Mouse (Mus musculus) adrenal gland, postnatal 14 days (tissue): ENCODE data around the gene Trip4. TPM values are rescaled to one million over a fixed set of nuclear protein-coding genes. Genes with fewer than 3 reads are reported as not detected.

ENCODE experiments used
- DNase-seq: peaks from one replicate; pipeline ENCODE4 v3.0.0; 2021; ENCODE audit warnings: mixed read lengths
- total RNA-seq: library from RNA; stranded (reverse); gene quantifications from 2 replicates; pipeline ENCODE4 v1.2.3, GENCODE M21; 2021

Gene Trip4
- total RNA-seq, 1 experiment from 2014 or later = 28.1 TPM

GRCm38 (mm10) chr9:65834628-65835354 lies 73.8 kb downstream of the Trip4 start:
- no peak for DNase-seq

GRCm38 (mm10) chr9:65833640-65834039 lies 75.0 kb downstream of the Trip4 start:
- no peak for DNase-seq

- no peak for DNase-seq
Measured at GRCm38 (mm10) chr9:65833230-65833629, 75.4 kb downstream of the Trip4 start.

GRCm38 (mm10) chr9:65832041-65832440 lies 76.6 kb downstream of the Trip4 start:
- no peak for DNase-seq

GRCm38 (mm10) chr9:65831164-65831563 lies 77.4 kb downstream of the Trip4 start:
- DNase-seq = no peak

- no peak for DNase-seq
Measured at GRCm38 (mm10) chr9:65830255-65830654, 78.3 kb downstream of the Trip4 start.

GRCm38 (mm10) chr9:65829410-65829809 lies 79.2 kb downstream of the Trip4 start:
- DNase-seq = peak; percentile 68

GRCm38 (mm10) chr9:65828511-65828910 lies 80.1 kb downstream of the Trip4 start:
- no peak for DNase-seq

GRCm38 (mm10) chr9:65828016-65828403 lies 80.6 kb downstream of the Trip4 start:
- peak; percentile 21 for DNase-seq

GRCm38 (mm10) chr9:65827344-65828015 lies 81.1 kb downstream of the Trip4 start, which contains the start of gene Zfp609:
Gene Zfp609, minus strand, starts transcription at chr9:65827564.
- DNase-seq = peak; percentile 96

GRCm38 (mm10) chr9:65826588-65827343 lies 81.8 kb downstream of the Trip4 start:
- peak; percentile 72 for DNase-seq

- DNase-seq = peak; percentile 32
Measured at GRCm38 (mm10) chr9:65826226-65826587, 82.4 kb downstream of the Trip4 start.

GRCm38 (mm10) chr9:65823716-65824462 lies 84.7 kb downstream of the Trip4 start:
- DNase-seq = no peak

- DNase-seq = no peak
Measured at GRCm38 (mm10) chr9:65822011-65822410, 86.6 kb downstream of the Trip4 start.

GRCm38 (mm10) chr9:65820301-65820700 lies 88.3 kb downstream of the Trip4 start:
- DNase-seq = no peak

GRCm38 (mm10) chr9:65818402-65818801 lies 90.2 kb downstream of the Trip4 start:
- no peak for DNase-seq

- DNase-seq = no peak
Measured at GRCm38 (mm10) chr9:65812841-65813240, 95.8 kb downstream of the Trip4 start.

- DNase-seq = no peak
Measured at GRCm38 (mm10) chr9:65811784-65812183, 96.8 kb downstream of the Trip4 start.

GRCm38 (mm10) chr9:65807818-65808217 lies 100.8 kb downstream of the Trip4 start:
- DNase-seq = no peak

- DNase-seq = peak; percentile 58
Measured at GRCm38 (mm10) chr9:65807251-65807650, 101.3 kb downstream of the Trip4 start.

GRCm38 (mm10) chr9:65799770-65800169 lies 108.8 kb downstream of the Trip4 start:
- no peak for DNase-seq

GRCm38 (mm10) chr9:65795651-65796050 lies 112.9 kb downstream of the Trip4 start:
- DNase-seq = no peak
